Mouse (Mus musculus): Measurements from ENCODE around the gene Foxj2. TPM values are rescaled to one million over a fixed set of nuclear protein-coding genes. Genes with fewer than 3 reads are reported as not detected.

The Foxj2 gene
- polyA plus RNA-seq, 1 experiment = 23.7 TPM

GRCm38 (mm10) chr6:122881287-122881686, 61.6 kb downstream of the Foxj2 start:
- no peaks in the 10 kb centered on the region for H3K4me1 ChIP-seq (ENCODE audit: control insufficient read depth, insufficient read depth, low read length)
- H3K4me3 ChIP-seq (ENCODE audit: insufficient read depth, low read length) = no peak overlapping the region
- no peak for TF ChIP-seq CTCF (IDR thresholded peaks at IDR 0.05; ENCODE audit: borderline replicate concordance, insufficient read depth, low read length)
- no peak for TF ChIP-seq POLR2A (IDR thresholded peaks at IDR 0.05; ENCODE audit: low read depth, low read length)
- no peak overlapping the region for H3K27ac ChIP-seq (ENCODE audit: insufficient read depth, low read length)

GRCm38 (mm10) chr6:122883603-122884002, 63.9 kb downstream of the Foxj2 start:
- H3K4me1 ChIP-seq (ENCODE audit: control insufficient read depth, insufficient read depth, low read length) = no peaks in the 10 kb centered on the region
- TF ChIP-seq CTCF (IDR thresholded peaks at IDR 0.05; ENCODE audit: borderline replicate concordance, insufficient read depth, low read length) = no peak
- H3K27ac ChIP-seq (ENCODE audit: insufficient read depth, low read length) = no peak overlapping the region
- H3K4me3 ChIP-seq (ENCODE audit: insufficient read depth, low read length) = no peak overlapping the region

- H3K4me1 ChIP-seq (ENCODE audit: control insufficient read depth, insufficient read depth, low read length) = no peaks in the 10 kb centered on the region
- TF ChIP-seq POLR2A (IDR thresholded peaks at IDR 0.05; ENCODE audit: low read depth, low read length) = no peak
- no peak for TF ChIP-seq CTCF (IDR thresholded peaks at IDR 0.05; ENCODE audit: borderline replicate concordance, insufficient read depth, low read length)
- H3K4me3 ChIP-seq (ENCODE audit: insufficient read depth, low read length) = no peak overlapping the region
- no peak overlapping the region for H3K27ac ChIP-seq (ENCODE audit: insufficient read depth, low read length)
Observed at GRCm38 (mm10) chr6:122889599-122889998, 69.9 kb downstream of the Foxj2 start.

GRCm38 (mm10) chr6:122892442-122893049, 72.8 kb downstream of the Foxj2 start:
- Histone ChIP-seq H3K4me1 (ENCODE audit: control insufficient read depth, insufficient read depth, low read length) (no peaks in the 10 kb centered on the region), H3K27ac (ENCODE audit: insufficient read depth, low read length) (no peak overlapping the region), H3K4me3 (ENCODE audit: insufficient read depth, low read length) (no peak overlapping the region)
- peak; percentile 56; the same call in 1 of the 2 replicates for TF ChIP-seq CTCF (IDR thresholded peaks at IDR 0.05; ENCODE audit: borderline replicate concordance, insufficient read depth, low read length)
- TF ChIP-seq POLR2A (IDR thresholded peaks at IDR 0.05; ENCODE audit: low read depth, low read length) = no peak

Other genes starting within 250 kb of the Foxj2 start
- 7.4 and 9.4 TPM in 2 replicates for gene Apobec1, start 217.5 kb upstream of the Foxj2 start, polyA plus RNA-seq (2011; ENCODE audit: insufficient read length, low read depth, missing spikeins)
- gene Gdf3, start 209.8 kb upstream of the Foxj2 start, polyA plus RNA-seq (2011; ENCODE audit: insufficient read length, low read depth, missing spikeins) = not detected in 2 replicates
- not detected in 2 replicates for gene Dppa3, start 193.5 kb upstream of the Foxj2 start, polyA plus RNA-seq (2011; ENCODE audit: insufficient read length, low read depth, missing spikeins)
- gene Nanog, start 112.4 kb upstream of the Foxj2 start, polyA plus RNA-seq (2011; ENCODE audit: insufficient read length, low read depth, missing spikeins) = 0.93 and 1.1 TPM in 2 replicates
- gene Slc2a3, start 18.3 kb upstream of the Foxj2 start, polyA plus RNA-seq (2011; ENCODE audit: insufficient read length, low read depth, missing spikeins) = 4.9 and 6.1 TPM in 2 replicates
- 1.3 and 2.3 TPM in 2 replicates for gene C3ar1, start 36.2 kb downstream of the Foxj2 start, polyA plus RNA-seq (2011; ENCODE audit: insufficient read length, low read depth, missing spikeins)
- gene Necap1, start 54.6 kb downstream of the Foxj2 start, polyA plus RNA-seq (2011; ENCODE audit: insufficient read length, low read depth, missing spikeins) = 45.2 and 47.4 TPM in 2 replicates
- gene Clec4a1, start 101.9 kb downstream of the Foxj2 start, polyA plus RNA-seq (2011; ENCODE audit: insufficient read length, low read depth, missing spikeins) = not detected in 2 replicates
- not detected in 2 replicates for gene Clec4a3, start 132.6 kb downstream of the Foxj2 start, polyA plus RNA-seq (2011; ENCODE audit: insufficient read length, low read depth, missing spikeins)
- gene Clec4a4, start 170.5 kb downstream of the Foxj2 start, polyA plus RNA-seq (2011; ENCODE audit: insufficient read length, low read depth, missing spikeins) = not detected in 2 replicates
- not detected in 2 replicates for gene Clec4b1, start 230.0 kb downstream of the Foxj2 start, polyA plus RNA-seq (2011; ENCODE audit: insufficient read length, low read depth, missing spikeins)

Measured in embryonic fibroblast, embryonic 13.5 days (primary cell).